Mouse (Mus musculus): ENCODE data around the gene Aph1a.
"Not testable (repeated sequence)": the region's sequence is repeated elsewhere in the genome, so short reads cannot be mapped to it uniquely, and the experiment has no call there.

The Aph1a gene

DNA sequence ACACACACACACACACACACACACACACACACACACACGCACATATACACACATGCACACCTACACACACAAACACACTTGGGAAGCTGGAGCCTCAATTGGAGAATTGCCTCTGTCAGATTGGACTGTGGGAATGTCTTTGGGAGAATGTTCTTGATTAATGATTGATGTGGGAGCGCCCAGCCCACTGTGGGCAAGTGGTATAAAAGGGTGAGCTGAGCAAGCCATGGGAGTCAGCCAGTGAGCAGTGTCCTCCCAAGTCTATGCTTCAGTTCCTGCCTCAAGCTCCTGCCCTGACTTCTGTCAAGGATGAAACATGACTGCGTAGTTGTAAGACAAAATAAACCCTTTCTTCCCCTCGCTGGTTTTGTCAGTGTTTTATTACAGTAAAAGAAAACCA is 6.2 kb upstream of the Aph1a start:
- no peak for DNase-seq (ENCODE audit: low spot score)

DNA sequence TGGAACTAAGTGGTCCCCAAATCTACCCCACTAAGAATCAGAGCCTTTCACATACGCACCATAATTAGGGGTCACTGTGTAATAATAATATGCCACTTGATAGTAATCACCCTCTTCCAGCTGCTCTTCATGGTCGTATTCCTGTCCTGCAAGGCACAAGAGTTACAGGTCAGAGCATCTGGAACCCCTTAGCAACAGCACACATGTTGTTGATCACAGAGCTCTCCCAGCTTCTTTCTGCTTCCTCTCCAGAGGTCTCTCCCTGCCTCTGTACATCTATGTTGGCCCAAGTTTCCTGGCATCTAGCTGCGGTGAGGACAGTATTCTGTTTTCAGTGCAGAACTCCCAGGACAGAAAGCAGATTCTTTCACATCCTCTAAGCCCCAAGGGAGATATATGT is 4.1 kb upstream of the Aph1a start:
- no peak for DNase-seq (ENCODE audit: low spot score)

DNA sequence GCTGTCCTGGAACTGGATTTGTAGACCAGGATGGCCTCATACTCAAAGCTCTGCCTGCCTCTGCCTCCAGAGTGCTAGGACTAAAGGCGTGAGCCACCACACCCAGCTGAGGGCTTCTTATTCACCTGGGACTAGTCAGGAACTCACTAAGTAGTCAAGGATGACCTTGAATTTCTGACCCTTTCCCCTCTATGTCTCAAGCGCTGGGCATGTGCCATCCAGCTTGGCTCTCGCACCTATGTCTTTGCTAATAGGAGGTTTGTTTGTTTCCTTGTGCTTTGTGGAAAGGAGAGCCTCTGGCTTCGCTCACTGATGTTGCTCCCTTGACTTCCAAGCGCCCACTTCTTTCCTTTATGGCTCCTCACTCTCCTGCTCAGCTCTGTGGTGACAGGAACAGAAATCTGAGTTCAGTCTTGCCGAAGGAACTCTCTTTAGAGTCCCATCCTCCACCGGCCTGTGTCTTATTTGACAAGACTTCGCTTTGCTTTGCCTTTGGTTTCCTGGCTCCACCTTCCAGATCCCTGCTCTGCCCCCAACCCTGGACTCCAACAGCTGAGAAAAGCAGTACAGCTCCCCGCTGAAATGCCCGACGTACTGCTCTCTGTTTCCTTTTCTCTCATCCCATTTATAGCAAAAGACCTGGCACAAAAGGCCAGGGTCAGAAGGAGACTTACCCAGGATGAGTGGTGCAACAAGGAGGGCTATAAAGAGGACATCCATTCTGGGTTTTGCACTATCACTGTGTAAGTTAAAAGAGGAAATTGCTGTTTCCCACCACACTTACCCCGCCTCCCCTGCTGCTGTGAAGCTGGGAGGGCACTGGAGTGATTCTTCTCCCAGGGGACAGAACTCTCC is 2.3 kb upstream of the Aph1a start, which contains the start of gene BC028528:
Gene BC028528, minus strand, starts transcription at position 795 of the 855 bp plus-strand sequence.
- DNase-seq (ENCODE audit: low spot score): no peak

DNA sequence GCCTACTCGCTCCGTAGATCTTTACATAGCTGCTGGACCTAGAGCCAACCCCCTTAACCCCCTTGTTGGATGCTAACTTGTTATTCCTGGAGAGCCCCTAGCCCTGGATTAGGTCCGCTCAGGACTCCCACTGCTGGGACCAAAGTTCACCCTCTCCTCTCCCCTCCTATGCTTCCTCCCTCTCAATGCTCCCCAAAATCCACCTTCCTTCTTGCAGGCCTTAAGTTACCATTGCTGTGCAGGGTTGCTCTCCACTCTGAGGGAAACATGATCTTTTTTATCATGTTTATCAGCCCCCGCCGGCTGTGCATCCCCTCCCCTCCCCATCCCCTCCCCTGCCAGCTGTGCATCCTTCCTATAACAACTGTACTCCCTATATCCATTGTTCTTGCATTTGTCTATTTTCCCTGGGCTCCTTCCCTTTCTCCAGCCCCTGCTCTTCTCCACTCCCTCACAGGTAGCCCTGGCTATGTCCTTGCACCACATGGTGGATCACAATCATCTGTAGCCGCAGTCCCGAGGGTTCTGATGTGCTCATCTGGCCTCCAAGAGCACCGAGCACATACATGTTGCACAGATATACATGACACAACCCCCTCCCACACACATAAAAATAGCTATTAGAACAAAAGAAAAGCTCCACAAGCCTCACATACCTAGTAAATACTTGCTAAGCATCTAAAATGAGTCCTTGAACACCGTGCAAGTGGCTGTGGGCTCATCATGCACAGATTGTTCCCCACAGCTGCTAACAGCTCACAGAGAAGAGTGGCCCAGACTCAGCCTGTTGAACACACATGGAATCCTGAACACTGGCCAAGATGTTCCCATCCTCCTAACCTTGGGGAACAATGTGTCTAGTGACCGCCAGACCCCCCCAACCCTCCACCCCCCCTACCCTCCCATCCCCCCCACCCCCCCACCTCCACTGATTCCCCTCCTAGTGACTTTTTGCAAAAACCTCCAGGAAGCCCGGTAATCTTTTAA is 1.4 kb upstream of the Aph1a start:
- DNase-seq (ENCODE audit: low spot score): no peak

DNA sequence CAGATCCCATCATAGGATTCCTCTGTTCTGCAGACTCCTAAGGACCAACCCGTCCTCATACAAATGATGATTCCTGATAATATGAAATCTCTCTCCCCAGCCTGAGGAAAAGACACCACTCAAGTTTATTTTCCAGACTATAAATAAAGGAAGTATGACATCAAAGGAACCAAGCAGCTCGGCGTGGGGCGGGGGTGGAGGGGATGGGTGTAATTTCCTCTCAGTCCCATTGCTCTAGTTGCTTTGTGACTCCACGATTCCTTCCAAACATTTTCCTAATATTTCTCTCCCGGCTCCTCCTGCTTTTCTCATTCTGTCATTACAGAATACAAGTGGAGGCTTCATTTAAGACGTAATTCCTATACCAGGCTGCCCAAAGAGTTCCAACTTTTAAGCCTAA is 643 bp upstream of the Aph1a start:
- DNase-seq (ENCODE audit: low spot score): no peak

DNA sequence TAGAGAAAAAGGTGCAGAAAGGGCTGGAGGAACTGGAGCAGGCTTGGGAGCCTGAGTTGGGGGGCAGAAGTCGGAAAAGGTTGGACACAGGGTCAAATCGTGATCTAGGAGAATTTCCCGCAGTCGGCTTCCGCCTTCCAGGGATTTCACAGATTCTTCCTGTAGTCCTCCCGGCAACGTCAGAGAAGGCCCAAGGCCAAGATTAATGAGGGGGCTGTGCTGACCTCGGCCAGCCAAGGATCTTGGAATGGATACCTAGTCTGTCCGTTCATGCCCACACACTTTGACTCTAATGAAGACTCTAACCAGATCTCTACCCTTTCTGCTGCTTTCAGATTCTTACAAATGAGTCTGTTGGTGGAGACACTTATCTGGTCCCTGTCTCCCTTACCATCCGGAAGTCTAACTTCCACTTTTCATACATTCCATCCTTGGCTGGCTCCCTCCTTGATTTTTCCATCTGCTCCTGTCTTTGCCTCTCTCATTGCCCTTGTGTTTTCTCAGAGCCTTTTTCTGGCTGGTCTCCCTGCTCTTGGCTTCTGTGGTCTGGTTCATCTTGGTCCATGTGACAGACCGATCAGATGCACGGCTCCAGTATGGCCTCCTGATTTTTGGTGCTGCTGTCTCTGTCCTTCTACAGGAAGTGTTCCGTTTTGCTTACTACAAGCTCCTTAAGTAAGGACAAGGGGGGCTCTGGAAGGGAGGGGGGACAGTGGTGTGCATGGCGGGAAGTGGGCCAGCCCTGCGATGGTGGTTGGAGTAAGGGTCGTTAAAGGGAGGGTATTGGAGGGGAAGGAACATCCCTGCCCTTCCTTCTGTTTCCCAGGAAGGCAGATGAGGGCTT is 770 bp downstream of the Aph1a start:
- DNase-seq (ENCODE audit: low spot score): peak; percentile 54

DNA sequence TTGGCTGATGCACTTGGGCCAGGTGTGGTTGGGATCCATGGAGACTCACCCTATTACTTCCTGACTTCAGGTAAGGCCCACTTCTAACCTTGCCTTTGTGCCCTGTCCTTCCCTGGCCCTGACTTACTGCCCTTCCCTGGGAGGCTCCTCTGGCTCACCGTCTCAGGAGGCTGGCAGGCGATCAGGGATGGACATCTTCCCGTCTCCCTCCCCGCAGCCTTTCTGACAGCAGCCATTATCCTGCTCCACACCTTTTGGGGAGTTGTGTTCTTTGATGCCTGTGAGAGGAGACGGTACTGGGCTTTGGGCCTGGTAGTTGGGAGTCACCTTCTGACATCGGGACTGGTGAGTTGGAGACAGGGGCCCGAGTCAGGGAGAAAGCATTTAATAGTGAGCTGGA is 1.7 kb downstream of the Aph1a start:
- DNase-seq (ENCODE audit: low spot score): not testable (repeated sequence)

DNA sequence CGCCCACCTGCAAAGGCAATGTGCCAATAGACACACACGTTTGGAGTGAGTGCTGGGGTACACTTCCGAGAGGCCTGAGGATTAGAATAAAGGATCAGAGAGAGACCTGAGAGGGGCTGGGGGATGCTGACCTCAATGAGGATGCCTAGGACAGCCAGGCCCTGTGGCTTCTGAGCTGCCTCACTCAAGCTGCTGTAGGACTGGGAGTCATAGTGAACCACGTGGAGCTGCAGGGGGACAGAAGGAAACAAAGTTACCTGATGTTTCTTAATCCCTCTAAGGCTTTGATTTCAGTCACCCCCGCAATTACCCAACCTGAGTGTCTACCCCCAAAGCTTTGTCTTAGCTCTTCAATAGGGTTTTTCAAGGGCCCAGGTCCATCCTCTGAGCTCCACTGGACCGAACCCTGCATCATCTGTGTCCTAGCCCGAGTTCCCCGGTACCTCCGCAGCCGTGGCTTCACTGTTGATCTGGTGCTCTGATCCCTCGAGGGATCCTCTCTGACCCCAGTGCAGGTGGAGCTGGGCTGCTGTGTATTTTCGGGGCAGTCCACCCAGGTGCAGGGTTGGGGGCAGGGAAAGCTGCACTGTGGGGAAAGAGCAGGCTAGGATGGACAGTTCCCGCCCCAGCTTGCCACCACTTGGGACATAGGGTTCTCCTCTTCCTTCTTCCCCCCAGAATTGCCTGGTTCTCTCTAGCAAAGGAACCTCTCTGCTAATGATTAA is 6.2 kb downstream of the Aph1a start:
- no peak for DNase-seq (ENCODE audit: low spot score)

DNA sequence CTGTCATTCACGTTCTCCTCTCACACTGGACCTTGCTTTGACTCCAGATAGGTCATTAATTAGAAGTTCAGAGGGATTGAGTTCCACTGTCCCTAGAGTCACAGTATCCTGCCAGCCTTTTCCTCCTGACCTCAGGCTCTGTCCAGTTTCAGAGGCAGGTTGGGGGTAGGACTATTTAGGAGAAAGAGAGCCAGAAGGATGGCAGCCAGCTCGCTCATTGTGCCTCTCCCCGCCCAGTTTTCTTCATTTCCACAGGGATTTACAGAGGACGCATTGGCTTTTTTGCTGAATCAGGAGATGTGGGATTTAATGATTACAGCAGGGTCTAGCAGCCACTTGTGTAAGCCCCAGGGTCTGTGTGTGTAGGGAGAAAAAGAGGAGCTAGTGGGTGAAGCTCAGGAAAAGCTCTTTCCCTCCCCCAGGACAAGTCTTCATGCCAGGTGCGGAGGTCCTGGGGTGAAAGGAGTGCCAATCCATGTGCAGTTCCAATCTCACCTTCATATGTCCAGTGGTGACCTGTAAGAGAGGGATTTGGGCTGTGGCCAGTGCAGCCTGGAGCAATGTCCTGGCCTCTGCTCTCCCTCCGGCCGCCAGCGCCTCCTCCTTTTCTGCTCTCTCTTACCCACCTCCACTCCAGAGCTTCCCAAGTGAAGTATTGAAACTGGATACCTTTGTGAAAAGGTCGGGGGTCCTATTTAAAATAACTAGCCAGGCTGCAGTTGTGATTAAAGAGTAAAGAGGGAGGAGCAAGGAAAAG is 8.0 kb downstream of the Aph1a start:
- DNase-seq (ENCODE audit: low spot score): no peak

DNA sequence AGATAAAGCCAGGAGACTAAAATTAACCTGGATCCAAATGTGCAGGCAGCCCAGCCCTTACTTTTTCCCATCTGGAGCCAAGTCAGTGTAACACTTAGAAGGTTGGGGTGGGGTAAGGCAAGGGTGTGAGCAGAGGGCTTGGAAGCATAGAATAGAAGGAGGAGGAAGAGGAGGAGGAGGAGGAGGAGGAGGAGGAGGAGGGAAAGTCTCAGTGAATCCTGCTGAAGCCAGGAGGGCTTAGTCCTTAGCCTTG is 8.5 kb downstream of the Aph1a start:
- no peak for DNase-seq (ENCODE audit: low spot score)

DNA sequence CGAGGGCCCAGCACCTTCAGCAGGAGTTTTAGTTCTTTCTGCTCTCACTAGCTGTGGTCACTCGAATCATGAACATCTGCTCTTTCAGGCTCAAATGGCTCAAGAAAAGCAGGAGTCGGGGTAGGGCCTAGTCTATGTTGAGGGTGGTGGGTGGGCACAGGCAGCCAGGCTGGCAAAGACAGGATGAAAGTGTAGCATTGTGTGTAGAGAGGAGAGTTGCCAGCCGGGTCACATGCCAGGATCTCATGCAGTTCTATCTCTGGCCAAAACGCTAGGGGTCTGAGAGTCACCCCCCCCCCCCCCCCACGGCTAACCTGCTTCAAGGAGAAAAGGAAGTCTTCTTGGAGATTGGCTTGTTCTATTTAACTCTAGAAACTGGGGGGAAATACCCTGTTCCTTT is 8.9 kb downstream of the Aph1a start:
- no peak for DNase-seq (ENCODE audit: low spot score)

DNA sequence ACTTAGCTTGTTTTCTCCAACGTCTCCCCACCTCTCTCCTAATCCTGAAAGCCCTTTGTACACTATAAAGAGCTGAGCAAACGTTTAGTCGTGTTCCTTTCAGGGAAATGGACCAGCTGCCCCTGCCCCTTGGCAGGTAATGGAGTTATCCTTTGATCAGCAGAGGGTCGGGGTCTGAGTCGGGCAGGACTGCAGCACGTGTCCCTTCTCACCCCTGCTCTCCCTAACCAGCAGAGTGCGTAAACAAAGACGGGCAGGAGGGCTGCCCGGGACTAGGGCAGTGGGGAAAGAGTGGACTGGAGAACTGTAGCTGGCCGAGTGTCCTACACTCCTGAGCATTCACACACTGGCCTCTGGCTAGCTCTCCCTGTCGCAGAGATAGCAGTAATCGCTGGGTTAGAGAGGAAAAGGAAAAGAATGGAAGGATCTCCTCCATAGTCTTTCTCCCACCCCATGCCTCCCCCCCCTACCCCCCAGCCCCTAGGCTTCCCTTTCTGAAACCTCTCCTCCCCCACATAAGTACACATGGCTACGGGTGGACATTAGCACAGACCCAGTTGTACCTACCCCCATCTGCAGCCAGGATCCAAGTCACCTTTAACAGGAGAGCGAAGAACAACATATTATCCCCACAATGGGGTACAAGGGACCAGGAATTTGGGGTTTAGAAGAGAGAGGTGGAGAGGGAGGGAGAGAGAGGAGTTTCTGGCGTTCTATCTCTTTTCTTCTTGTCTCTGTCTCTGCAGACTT is 10.2 kb downstream of the Aph1a start:
- DNase-seq (ENCODE audit: low spot score): no peak

DNA sequence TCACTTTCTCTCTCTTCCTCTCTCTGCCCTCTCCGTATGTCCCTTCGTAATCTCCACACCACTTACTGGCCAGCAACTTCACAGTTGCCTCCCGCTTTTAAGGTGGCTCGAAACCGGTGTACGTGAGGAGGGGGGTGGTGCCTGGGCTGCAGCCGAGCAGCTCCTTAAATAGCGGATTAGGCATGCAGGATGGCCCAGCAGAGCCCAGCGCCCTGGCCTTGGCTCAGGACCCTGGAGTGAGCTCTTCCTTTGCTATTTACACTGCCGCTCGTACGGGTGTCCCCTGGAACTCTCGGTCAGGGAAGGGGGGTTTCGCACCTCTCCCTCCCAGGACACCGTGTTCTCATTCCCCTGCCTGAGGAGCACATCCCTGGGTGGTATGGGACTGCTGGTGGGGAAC is 10.8 kb downstream of the Aph1a start, which contains the start of gene Car14:
Gene Car14, minus strand, starts transcription at position 124 of the 400 bp plus-strand sequence.
- no peak for DNase-seq (ENCODE audit: low spot score)

DNA sequence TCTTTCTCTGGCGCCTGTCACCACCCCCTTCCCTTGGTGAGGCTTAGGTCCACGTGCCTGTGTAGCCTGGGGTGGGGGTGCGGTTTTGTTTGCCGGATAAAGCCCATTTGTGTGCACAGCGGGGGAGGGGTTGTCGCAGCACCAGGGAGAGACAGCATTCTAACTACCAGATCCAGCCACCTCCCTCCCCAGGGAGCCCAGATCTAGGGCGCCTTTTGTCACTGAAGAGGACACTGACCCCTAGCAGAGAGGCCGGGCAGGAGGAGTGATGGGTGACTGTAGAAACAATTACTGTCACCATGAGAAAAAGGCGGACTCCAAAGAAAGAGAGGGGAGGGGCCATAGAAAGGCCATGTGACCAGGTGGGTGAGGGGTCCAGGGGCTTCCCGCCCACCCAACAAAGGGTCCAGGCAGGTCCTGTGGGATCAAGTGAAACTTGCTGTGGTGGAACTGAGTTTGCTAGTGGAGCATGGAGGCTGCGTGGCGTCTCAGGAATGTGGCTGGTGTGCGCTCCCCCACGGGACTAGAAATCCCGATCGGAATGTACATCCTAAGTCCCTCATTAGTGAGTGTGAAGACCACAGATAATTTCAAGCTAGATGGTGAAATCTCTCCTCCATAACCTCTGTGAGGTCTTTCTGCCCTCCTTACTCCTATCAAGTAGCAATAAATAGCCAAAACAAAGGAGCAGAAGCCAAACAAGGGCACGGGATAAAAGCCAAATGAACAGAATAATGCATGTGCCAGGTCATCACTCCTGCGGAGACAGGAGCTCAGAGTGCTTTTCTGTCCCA is 11.6 kb downstream of the Aph1a start:
- DNase-seq (ENCODE audit: low spot score): no peak

DNA sequence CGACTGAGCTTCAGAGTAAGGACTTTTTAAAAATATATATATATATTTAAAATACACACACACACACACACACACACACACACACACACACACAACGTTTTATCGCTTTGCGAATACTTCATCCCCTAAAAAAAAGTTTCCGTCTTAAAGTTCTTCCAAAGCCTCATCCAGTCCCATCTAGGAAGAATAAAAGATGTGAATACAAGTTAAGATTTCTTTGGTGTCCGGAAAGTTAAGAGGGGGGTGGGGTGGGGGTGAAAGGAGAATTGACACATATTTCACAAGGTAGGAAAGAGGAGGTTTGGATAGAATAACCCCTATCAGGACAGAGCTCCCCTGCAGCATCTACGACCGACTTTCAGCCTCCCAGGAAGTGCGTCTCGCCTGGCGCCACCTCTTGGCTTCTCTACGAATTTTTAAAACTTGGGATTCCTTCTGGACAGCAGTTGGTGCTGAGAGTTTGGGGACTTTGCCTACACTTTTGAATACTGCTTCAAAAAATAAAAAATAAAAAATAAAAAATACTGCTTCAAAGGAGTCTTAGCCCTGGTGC is 12.2 kb downstream of the Aph1a start:
- DNase-seq (ENCODE audit: low spot score): peak; percentile 49

DNA sequence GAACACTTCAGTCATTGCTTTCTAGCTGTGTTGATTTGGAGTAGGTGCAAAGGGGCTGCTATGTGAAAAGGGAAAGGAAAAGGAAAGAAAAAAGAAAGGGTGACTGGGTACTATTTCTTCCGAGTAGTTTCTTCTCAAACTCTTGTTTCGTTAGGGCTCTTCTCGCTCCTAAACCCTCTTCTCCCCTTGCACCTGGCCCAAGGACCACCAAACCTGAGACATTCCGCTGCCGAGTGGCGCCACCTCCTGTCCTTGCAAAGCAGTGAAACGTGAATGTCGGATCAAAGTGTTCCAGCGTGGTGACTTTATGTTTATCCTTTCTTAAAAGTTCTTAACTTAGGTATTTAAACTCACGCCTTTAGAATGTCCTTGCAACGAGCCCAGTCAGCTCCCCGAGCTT is 13.1 kb downstream of the Aph1a start:
- no peak for DNase-seq (ENCODE audit: low spot score)

DNA sequence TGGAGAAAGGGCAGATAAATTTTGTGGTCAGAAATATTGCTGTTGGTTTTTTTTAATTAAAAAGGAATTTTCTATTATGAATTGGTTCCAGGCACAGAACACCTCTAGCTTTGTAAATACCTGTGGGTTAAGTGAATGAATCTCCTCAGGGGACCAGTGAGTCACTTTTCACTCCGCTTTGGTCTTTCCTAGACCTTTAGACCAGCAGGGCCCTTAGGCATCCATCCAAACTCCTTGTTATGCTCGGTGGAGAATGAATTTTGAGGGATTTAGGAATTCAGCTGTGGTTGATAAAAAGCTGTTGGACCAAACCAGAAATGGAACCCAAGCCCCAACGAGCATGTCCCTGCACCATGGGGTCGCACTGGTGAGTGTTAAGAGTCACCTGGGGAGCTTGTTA is 13.8 kb downstream of the Aph1a start:
- DNase-seq (ENCODE audit: low spot score): no peak

DNA sequence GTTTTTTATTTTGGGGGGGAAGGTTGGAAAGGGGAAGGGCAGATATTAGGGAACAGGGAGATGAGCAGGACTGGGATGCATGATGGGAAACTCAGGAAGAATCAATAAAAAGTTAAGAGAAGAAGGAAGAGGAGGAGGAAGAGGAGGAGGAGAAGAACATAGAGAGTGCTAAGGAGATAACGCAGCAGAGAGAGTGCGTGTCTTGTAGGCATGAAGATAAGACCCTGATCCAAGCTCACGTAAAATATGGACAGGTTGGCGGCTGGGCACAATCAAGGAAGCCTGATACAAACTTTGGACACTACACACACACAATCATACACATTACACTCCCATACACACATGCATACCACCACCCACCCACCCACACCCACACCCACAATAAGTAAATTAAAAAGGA is 20.9 kb downstream of the Aph1a start:
- no peak for DNase-seq (ENCODE audit: low spot score)

DNA sequence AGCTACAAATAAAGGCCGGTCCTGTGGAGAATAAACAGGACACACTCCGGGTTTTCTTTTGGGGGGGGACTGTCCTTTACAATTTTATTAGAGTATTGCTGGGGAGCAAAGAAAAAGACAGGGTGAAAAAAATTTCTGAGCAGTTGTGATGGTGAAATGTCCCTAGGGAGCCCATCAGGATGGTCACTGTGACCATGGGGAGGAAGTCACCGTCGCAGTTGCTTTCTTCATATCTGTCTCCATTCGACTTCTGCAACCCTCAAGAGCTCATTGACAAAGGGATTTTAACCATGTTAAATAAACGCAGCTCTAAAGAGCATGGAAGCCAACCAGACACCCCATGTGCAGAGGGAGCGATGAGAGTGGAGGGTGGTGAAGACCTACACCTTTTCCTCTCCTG is 23.0 kb downstream of the Aph1a start:
- no peak for DNase-seq (ENCODE audit: low spot score)

Data from urinary bladder, postnatal 25 days (tissue).